Mouse (Mus musculus): ENCODE results near the gene Mrps31.

- TF ChIP-seq E2F4 (IDR thresholded peaks at IDR 0.05; ENCODE audit: insufficient read depth) (no peak), POLR2A (IDR thresholded peaks at IDR 0.05; ENCODE audit: insufficient read length, low read depth) (no peak), CEBPB (IDR thresholded peaks at IDR 0.05; ENCODE audit: insufficient read depth, poor library complexity, severe bottlenecking) (no peak), USF1 (IDR thresholded peaks at IDR 0.05; ENCODE audit: low read depth) (no peak), MYOG (IDR thresholded peaks at IDR 0.05; ENCODE audit: control insufficient read depth in 1 of 3, insufficient read depth in 1 of 3, insufficient read length in 2 of 3, low read depth in 2 of 3) (no peak)
Observed at GRCm38 (mm10) chr8:22376903-22377302, 34.3 kb upstream of the Mrps31 start.

Data from myocyte (in vitro differentiated cells).